Mouse (Mus musculus) ES-E14 (cell line): ENCODE data around the gene Tpo.

Experiments
- CHD2 ChIP-seq: IDR thresholded peaks from 2 replicates; pipeline ENCODE4 v1.6.1; 2014; ENCODE audit warnings: mild to moderate bottlenecking, low read depth, low read length, inconsistent platforms
- HCFC1 ChIP-seq: IDR thresholded peaks from 2 replicates; pipeline ENCODE4 v1.6.1; 2012; ENCODE audit warnings: low read length, inconsistent platforms, borderline replicate concordance; ENCODE audit not compliant: insufficient read depth

GRCm38 (mm10) chr12:30164005-30164404 lies 31.6 kb upstream of the Tpo start:
- no peak for TF ChIP-seq HCFC1
- no peak for TF ChIP-seq CHD2
